Mouse (Mus musculus) ovary, postnatal 36 days (tissue): Measurements from ENCODE around the gene Gm11127.
"Not testable (repeated sequence)": the region's sequence is repeated elsewhere in the genome, so short reads cannot be mapped to it uniquely, and the experiment has no call there.

ENCODE experiments used
- DNase-seq: peaks from one replicate; pipeline ENCODE4 v3.0.0; 2022; ENCODE audit warnings: low spot score, mixed read lengths

Gm11127 gene

DNA sequence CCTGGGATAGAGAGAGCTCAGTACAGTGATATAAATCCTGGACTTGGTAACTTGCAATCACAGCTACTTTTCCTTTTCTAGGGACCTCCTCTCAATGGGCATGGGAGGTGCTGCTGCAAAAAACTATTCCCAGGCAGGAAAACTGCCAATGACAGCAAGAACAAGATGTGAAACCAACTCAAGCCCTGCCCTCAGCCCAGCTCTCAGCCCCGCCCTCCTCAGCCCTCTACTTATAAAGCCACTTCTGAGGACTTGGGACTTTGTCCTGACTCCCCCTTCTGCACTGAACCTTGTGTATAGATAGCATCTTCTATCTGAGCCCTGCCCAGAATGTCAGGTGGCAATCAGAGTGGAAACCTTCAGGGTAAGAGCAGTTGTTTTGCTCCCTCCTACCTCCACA lies at the start of gene Gm11127:
Gene Gm11127 (minus strand): TSS at position 10 of the 400 bp plus-strand sequence.
- DNase-seq: not testable (repeated sequence)

DNA sequence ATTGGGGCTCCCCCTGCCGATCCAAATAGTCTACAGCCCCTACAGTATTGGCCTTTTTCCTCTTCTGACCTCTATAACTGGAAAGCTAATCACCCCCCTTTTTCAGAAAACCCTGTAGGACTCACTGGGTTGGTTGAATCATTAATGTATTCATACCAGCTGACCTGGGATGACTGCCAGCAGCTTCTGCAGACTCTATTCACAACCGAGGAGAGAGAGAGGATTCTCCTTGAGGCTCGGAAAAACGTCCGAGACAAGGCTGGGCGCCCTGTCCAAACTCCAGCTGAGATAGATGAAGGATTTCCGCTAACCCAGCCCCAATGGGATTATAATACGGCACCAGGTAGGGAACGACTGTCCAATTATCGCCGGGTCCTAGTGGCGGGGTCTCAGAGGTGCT lies 43.9 kb upstream of the Gm11127 start:
- not testable (repeated sequence) for DNase-seq

DNA sequence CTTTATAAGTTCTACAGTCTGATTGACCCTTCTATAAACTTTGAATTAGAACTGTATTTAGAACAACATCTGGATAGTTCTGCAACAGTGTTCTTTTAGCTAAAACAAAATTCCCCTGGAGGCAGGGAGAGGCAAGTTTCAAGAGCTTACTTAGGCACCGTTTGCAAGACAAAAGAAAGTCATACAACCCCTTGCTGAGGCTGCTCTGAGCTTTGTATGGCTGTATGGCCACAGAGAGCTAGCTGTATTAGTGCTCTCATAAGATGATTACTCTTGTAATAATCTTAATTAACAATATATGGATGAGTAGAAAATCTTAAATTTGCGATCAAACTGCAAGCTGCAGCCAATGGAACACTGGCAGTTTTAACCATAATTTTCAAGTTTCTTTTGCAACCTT lies 41.4 kb upstream of the Gm11127 start:
- DNase-seq: not testable (repeated sequence)

DNA sequence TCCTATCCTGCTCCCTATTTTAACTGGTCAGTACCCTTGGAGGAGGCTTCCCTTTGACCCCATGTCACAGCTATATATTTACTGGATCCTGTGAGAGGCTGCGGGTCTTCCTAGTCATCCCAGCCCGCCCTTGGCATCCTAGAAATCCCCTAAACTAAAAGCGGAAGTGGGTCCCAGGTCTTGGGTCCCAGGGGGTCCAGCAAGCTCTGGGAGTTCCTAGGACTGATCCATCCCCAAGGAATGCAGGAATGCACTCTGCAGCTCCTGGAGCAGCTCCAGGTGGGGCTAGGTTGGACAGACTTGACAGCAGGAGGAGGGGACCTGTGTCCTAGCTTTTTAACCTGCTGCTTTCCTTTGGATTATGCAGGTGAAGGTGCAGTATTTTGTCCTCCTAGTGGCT lies 35.8 kb upstream of the Gm11127 start:
- no peak for DNase-seq

DNA sequence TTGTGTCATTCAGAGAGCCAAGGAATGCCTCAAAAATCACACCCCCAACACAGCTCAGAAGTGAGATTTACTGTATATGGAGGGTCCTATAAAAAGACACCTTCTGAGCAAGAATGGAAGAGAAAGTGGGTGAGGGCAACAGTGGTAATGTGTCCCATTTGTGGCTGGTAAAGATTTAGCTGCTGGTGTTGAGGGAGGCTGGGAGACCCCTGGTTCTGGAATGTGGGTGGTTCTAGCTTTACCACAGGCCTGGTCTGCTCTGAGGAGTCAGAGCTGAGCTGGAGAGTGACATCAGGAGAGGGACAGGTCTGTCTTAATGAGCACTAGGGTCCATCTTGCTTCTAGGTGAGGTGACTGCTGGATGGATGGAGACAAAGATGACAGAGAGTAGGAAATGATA lies 34.3 kb upstream of the Gm11127 start:
- not testable (repeated sequence) for DNase-seq

DNA sequence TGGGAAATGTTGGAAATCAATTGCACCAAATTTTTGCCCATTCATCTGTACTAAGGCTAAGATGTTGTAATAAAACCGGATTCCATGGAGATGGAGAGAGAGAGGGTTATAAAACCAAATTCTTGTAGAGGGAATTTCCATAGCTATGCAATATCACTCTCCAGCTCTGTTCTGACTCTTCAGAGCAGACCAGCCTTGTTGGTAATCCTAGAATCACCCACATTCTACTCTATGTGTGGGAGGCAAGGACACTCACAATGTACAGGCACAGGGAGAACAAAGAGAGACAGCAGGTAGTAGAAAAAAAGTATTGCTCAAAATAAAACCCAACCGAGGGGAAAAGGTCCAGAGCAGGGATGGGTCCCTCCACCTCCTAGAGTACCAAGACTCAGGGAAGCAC lies 33.8 kb upstream of the Gm11127 start:
- DNase-seq: not testable (repeated sequence)

DNA sequence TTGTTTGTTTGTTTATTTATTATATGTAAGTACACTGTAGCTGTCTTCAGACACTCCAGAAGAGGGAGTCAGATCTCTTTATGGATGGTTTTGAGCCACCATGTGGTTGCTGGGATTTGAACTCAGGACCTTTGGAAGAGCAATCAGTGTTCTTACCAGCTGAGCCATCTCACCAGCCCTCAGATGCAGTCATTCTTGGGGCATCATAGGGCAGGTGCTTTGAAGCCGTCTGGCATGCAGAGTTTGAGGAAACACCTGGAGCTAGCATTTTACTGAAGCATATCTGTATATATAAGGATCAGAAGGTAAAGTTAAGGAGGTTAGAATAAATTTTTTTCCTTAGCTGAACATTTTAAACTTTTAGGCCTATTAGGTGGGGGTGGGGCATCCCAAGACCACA lies 27.8 kb upstream of the Gm11127 start:
- not testable (repeated sequence) for DNase-seq

DNA sequence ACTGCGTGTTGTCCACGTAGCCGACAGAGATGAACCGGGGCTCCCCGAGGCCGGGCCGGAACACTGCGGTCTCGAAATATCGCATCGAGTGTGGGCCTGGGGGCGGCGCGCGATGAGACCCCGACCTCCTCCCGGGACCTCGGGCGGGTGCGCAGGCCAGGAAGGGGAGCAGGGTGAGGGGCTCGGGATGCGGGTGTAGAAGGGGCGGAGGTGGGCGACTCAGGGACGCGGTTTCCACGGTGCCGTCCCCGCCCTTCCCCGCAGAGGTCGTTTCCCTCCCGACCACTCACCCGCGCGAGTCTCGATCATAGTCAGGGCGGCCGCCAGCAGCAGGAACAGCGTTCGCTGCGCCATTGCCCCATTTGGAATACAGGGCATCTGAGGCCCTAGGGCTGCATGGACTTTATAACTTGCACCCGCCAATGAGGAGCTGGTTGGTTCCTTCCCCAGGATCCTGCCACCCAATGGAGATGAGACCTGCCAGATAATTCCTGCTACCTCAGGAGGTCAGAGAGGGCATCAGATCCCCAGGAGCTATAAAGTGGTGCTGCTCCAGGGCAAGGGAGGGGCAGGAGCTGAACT lies 25.8 kb upstream of the Gm11127 start:
- no peak for DNase-seq

DNA sequence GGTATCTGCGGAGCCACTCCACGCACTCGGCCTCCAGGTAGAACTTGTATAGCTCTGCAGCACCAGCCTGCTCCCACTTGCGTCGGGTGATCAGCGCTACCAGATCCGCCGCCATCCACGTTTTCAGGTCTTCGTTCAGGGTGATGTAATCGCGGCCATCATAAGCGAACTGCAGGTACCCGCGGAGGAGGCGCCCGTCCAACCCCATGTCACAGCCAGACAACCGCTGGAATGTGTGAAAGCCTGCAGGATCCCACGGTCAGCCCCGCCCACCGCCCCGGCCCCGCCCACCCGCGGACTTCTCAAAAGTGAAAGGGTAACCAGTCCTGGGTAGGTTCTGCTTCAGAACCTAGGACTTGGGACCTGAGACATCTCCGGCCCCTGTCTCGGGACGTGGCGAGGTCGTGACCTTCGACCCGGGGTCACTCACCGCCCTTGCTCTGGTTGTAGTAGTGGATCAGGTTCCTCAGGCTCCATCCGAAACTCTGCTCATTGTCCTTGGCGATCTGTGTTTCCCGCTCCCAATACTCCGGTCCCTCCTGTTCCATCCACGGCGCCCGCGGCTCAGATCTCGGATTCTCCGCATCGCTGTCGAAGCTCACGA lies 25.2 kb upstream of the Gm11127 start:
- DNase-seq: peak; percentile 16

DNA sequence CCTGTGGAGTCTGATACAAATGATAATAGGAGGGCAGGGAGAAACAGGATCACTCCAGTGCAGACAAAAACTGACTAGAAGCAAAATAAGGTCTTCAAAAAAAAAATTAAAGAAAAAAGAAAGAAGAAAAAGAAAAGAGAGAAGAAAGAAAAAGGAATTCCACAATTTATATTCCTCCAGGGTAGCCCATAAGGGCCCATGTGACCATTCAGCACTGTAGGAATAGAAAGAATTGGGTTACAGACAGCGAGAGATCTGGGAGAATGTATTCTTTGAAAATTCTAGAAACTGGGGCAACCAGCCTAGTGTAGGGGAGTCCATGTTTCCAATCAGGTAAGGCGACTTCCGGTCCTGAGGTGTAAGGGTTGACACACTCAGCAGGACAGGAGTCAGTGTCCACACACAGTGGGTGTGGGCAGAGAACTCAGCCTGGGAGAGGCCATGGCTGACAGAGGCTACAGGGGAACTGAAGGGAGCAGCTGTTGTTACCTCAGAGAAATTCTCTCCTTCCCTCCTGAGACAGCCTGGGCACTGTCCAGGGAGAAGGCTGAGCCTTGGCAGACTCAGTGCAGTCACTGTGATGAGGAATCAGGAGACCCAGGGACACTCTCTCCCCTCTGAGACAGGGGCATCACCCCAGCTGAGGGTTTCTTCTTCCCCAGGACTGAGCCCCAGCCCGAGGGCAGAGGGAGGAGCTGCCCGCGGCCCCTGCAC lies 24.5 kb upstream of the Gm11127 start:
- not testable (repeated sequence) for DNase-seq

DNA sequence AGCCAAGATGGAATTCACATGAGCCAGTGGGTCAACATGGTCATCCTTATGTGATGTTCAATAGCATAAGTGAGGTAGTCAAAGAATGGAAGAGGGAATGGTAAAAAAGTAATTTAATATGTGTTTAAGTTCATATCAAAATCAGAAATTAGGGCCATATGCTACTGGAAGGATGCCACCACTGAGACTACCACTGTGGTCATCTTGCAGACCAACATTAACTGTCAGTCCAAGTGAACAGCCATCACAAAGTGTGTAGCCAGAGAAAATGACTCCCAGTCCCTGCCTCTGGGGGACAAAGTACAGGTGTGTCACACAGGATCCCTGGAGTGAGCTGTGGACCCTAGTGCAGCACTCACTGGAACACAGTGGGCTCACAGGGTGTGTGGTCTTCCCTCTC lies 23.7 kb upstream of the Gm11127 start:
- not testable (repeated sequence) for DNase-seq

DNA sequence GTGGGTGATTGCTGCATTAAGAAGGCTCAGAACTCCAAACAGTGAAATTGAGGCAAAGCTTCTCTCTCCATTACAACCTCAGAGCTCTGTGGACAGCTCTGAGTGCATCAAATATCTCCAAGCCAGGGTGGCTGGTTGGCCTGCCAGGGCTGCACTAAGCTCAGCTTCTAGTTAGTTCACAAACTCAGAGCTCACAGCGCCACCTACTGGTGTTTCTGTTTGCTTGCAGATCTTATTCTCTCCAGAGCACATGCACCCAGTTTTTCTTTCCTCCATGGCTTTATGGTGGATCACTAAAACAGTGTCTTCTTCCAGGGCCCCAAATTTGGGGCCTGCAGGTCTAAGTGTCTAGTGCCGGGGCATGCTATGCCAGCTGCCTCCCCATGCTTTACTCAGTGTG lies 2.7 kb upstream of the Gm11127 start:
- DNase-seq: peak; percentile 75

DNA sequence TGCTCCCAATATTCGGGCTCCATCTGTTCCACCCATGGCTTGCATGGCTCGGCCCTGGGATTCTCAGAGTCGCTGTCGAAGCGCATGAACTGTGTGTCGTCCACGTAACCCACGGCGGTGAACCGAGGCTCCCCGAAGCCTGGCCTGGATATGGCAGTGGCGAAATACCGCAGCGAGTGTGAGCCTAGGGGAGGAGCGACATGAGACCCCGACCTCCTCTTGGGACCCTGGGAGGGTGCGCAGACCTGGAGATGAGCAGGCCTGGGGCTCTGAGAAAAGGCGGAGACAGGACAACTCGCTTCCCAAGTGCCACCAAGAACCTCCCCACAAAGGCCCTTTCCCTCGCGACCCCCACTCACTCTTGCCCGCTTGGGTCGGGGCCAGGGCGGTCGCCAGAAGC lies 244 bp downstream of the Gm11127 start:
- not testable (repeated sequence) for DNase-seq

DNA sequence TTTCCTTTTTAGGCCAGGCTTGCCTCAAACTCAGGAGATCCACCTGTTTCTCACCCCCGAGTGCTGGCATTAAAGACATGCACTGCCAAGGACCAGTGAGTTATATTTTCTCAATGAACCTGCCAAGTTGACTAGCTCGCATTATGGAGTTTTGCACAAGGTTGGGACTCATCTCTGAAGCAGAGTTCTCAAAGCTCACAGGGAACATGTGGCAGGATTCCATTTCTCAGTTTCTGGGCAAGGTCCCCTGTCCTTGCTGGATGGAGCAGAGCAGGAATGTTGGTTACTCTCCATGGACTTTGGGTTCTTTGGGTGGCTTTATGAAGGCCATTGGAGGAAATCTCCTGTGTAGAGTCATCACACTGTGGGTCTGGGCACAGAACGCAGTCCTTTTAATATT lies 14.9 kb downstream of the Gm11127 start:
- no peak for DNase-seq

DNA sequence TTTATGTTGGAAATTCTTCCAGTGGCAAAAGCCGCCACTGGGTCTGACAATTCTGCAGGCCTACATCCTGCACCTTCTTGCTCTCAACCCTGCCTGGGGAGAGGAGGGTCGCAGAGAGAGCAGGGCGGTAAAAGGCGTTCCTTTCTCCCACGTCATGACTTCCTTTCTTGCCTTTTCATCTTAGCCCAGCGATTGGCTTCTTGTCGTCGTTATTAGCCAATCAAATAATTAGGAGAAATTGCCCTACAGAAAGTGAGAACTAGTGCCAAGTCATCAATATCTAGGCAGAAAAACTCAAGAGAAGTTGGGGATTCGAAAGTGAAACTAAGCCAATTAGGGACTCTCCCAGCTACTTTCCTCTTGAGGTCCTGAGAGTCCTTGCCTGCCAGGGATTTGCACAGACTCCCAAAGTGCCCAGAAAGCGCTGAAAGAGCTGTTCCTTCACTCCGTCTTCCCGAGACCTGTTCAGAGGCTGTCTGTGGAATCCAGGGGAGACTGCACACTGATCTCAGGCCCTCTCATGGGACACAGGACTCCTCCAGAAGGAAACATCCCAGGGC lies 15.5 kb downstream of the Gm11127 start, which contains the start of the genes H2-T22 and Gm6034:
Gene H2-T22 (minus strand): TSS at position 138 of the 560 bp plus-strand sequence.
Gene Gm6034 (plus strand): TSS at position 352 of the 560 bp plus-strand sequence.
- peak; percentile 60 for DNase-seq

DNA sequence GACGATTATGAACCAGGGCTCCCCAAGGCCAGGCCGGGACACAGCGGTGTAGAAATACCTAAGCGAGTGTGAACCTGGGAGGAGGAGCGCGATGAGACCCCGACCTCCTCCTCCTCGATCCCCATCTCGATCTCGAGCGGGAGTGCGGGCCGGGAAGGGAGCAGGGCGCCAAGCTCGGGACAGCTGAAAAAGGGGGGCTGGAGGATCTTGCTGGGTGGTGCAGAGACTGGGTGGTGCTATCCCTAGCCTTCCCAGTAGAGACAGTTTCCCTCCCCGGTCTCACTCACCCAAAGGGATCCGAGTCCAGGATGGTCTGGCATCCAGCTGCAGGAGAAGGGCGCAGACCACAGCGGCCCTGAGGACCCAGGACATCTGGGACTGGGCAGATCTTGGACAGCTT lies 16.1 kb downstream of the Gm11127 start:
- DNase-seq: peak; percentile 32

DNA sequence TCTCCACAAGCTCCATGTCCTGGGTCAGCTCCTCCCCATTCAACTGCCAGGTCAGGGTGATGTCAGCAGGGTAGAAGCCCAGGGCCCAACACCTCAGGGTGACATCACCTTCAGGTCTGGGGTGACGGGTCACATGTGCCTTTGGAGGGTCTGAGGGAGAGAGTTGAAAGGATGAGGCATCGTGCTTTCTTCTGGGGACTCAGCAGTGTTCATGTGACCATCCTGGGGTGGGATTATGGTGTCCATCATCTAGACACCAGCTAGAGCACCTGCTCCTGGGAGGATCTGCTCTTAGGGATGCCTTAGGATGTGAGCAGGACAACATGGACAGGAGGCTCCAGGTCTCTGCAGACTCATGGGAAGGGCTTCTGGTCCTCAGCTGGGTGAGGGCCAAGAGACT lies 17.6 kb downstream of the Gm11127 start:
- DNase-seq: not testable (repeated sequence)

DNA sequence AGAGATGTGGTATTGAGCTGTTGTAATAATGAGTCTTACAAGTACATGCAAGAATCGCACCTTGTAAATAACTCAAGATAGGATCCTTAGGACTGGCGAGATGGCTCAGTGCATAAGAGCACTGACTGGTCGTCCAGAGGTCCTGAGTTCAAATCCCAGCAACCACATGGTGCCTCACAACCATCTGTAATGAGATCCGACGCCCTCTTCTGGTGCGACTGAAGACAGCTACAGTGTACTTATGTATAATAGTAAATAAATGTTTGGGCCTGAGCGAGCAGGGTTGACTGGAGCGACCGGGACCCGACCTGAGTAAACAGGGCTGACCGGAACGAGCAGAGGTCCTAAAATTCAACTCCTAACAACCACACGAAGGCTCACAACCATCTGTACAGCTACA lies 22.0 kb downstream of the Gm11127 start:
- not testable (repeated sequence) for DNase-seq

DNA sequence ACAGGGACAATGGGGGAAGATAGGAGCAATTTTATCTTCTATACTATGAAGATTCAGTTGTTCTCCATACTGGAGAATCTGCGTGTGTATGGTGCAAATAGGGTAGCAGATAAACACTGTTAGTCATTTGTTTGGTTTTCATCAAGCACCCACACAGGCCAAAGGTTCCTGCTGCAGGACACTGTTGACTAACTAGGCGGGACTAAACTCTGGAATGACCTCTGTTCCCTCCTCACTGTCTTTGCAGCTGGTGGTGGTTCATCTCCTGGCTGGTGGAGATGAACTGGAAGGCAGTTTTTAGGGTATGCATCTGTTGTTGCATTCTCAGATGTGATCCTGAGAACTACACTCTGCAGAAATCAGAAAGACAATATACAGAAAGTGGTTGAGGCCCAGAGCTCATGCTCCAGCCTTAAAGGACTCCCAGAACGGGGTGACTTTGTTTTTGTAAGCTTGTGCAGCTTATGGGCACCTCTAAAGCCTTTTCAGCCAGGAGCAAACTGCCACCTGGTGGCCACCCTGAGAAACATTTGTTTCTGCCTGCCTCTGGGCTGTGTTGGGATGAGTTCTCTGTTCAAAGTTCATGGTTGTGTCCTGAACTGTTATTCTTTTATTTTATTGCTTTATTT lies 23.0 kb downstream of the Gm11127 start:
- DNase-seq: peak; percentile 57

DNA sequence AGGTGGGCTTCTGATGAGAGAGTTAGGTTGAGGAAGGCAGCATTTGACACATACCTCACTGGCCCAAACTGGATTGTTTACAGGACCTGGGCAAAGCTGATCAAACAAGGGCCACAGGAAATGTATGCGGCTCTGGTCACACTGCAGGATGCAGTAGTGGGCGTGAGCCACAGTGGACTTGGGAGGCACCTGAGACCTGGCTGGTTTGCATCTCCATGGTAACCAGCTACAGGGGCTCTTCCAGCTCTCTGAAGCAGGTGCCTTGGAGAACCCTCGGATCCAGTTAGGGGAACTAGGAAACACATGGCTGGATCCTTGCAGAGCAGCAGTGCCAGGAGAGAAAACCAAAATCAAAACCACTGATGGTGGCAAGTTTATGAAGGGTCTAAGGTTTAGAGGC lies 23.6 kb downstream of the Gm11127 start:
- not testable (repeated sequence) for DNase-seq

DNA sequence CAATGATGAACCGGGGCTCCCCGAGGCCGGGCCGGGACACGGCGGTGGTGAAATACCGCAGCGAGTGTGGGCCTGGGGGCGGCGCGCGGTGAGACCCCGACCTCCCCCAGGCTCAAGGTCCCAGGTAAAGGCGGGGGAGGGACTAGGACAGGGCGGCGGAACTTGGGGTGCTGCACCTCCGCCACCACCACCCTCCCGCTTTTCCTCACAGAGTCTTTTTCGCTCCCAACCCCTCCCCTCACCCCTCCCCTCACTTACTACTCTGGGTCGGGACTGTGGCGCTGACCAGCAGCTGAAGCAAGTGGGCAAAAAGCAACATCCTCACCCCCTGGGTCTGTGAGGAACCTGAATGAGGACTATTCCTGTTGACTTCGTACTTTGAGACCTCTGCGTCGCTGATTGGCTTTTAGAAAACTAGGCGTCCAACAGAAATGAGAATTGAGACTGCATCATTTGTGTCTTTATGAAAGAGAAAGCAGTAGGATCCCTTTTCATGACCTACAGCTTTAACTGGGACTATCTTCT lies 25.8 kb downstream of the Gm11127 start, which contains the start of gene H2-T23:
Gene H2-T23 (minus strand): TSS at position 505 of the 525 bp plus-strand sequence.
- peak; percentile 43 for DNase-seq
